9 mouse cellular contexts compared by ENCODE assay signal in the genomic region with DNA sequence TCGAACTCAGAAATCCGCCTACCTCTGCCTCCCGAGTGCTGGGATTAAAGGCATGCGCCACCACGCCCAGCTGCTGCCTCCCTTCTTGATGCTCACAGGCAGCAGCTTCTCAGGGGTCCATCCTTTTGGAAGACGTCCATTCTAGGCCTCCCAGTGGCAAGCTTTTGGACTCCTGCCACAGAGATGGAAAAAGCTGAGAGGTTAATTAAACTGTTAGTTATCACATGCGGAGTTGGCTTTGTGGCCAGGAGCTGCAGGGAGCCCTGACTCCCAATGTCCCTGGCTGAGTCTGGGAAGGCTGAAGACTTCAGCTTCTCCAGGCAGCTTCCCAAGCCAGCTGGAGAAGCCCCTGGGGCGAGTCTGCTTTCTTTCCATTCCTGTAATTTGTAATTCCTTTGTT. TPM values are rescaled to one million over a fixed set of nuclear protein-coding genes. Genes with fewer than 3 reads are reported as not detected.
A peak's percentile ranks its signal among the peaks of the same experiment; 100 is the strongest.
DNase-seq lines count a peak whose midpoint lies in the region; ATAC-seq and TF ChIP-seq lines count a peak whose summit lies in the region.
"Had no signal": no experiment of that assay in that cellular context is flagged by ENCODE, and none has a peak within 500 bp of the region (broad histone marks: within the 10 kb centered on the region; RNA-seq: fewer than 3 reads in every experiment).

No protein-coding gene starts in this region.

- no peaks in the 10 kb centered on the region for H3K27me3 ChIP-seq in intestine, embryonic 14.5 days (replicated peaks; ENCODE audit: control insufficient read depth, insufficient read depth, low read length)
- no peaks in the 10 kb centered on the region for H3K27me3 ChIP-seq in intestine, postnatal 0 days (replicated peaks; ENCODE audit: control insufficient read depth, insufficient read depth, low read length)
- H3K27me3 ChIP-seq in forebrain, embryonic 14.5 days (replicated peaks; ENCODE audit: control insufficient read depth, insufficient read depth, low read length), result no peaks in the 10 kb centered on the region

- peak overlapping the region; percentile 51 for H3K27ac ChIP-seq in intestine, embryonic 14.5 days (ENCODE audit: low read depth)
- no peak overlapping the region for H3K27ac ChIP-seq in intestine, postnatal 0 days (ENCODE audit: low read depth, low read length)
- peak overlapping the region; percentile 50; the same call in 1 of the 2 replicates for H3K27ac ChIP-seq in forebrain, embryonic 14.5 days (ENCODE audit: low read depth, low read length)

- no peak overlapping the region for H3K4me3 ChIP-seq in intestine, embryonic 14.5 days (ENCODE audit: low read depth, low read length)
- no peak overlapping the region for H3K4me3 ChIP-seq in intestine, postnatal 0 days (ENCODE audit: low read depth, low read length)
- H3K4me3 ChIP-seq in forebrain, embryonic 14.5 days (ENCODE audit: low read depth, low read length), result no peak overlapping the region

- H3K36me3 ChIP-seq in intestine, embryonic 14.5 days (ENCODE audit: control insufficient read depth, insufficient read depth, low read length), result no peaks in the 10 kb centered on the region
- no peaks in the 10 kb centered on the region for H3K36me3 ChIP-seq in intestine, postnatal 0 days (ENCODE audit: control insufficient read depth, insufficient read depth)
- no peaks in the 10 kb centered on the region for H3K36me3 ChIP-seq in forebrain, embryonic 14.5 days (ENCODE audit: control insufficient read depth, insufficient read depth, low read length)

- no peak for DNase-seq in intestine, embryonic 14.5 days (ENCODE audit: low spot score)
- DNase-seq in Muller cell, postnatal 12 days (ENCODE audit: inconsistent ontology term), result peak; percentile 60
- DNase-seq in forebrain, embryonic 14.5 days (ENCODE audit: low spot score), result peak; percentile 73
- DNase-seq in kidney, postnatal 4 days, result peak; percentile 35 to 46
- no peak for DNase-seq in thymus, postnatal 4 days
- DNase-seq in liver, result no peak
- no peak for DNase-seq in frontal cortex, postnatal 25 days (ENCODE audit: low spot score in 2 of 2)
- DNase-seq: cerebellum, adult 9-11 months had no signal

- WGBS in intestine, embryonic 14.5 days, result 46% methylated on average over 8 of the region's 8 CpGs
- WGBS in intestine, postnatal 0 days, result 54% methylated on average over 8 of the region's 8 CpGs
- 25% methylated on average over 8 of the region's 8 CpGs for WGBS in forebrain, embryonic 14.5 days

- no peak overlapping the region for H3K9ac ChIP-seq in intestine, embryonic 14.5 days (ENCODE audit: low read length)
- H3K9ac ChIP-seq in intestine, postnatal 0 days (ENCODE audit: low read depth, low read length), result no peak overlapping the region
- H3K9ac ChIP-seq in forebrain, embryonic 14.5 days (ENCODE audit: low read length), result no peak overlapping the region

- no peak overlapping the region for H3K4me2 ChIP-seq in intestine, embryonic 14.5 days (ENCODE audit: low read length)
- no peak overlapping the region for H3K4me2 ChIP-seq in intestine, postnatal 0 days (replicated peaks; ENCODE audit: low read depth)
- H3K4me2 ChIP-seq in forebrain, embryonic 14.5 days (ENCODE audit: low read length), result no peak overlapping the region

- H3K4me1 ChIP-seq in intestine, embryonic 14.5 days (replicated peaks; ENCODE audit: control insufficient read depth, insufficient read depth, low read length), result no peaks in the 10 kb centered on the region; the same call in 1 of the 2 replicates
- no peaks in the 10 kb centered on the region for H3K4me1 ChIP-seq in intestine, postnatal 0 days (replicated peaks; ENCODE audit: control insufficient read depth, insufficient read depth, low read length)
- H3K4me1 ChIP-seq in forebrain, embryonic 14.5 days (ENCODE audit: control insufficient read depth, insufficient read depth, low read length), result peaks cover 5% of the 10 kb centered on the region

- TF ChIP-seq CTCF in intestine, postnatal 0 days (IDR thresholded peaks at IDR 0.05; ENCODE audit: low read depth), result no peak

- ATAC-seq in intestine, embryonic 14.5 days (replicated peaks; ENCODE audit: low FRiP score, low TSS enrichment, low read depth), result no peak
- no peak for ATAC-seq in intestine, postnatal 0 days
- ATAC-seq in forebrain, embryonic 14.5 days, result no peak

- H3K9me3 ChIP-seq in intestine, embryonic 14.5 days (ENCODE audit: control insufficient read depth, low read length), result no peaks in the 10 kb centered on the region
- no peaks in the 10 kb centered on the region for H3K9me3 ChIP-seq in intestine, postnatal 0 days (ENCODE audit: control insufficient read depth)
- H3K9me3 ChIP-seq in forebrain, embryonic 14.5 days (replicated peaks; ENCODE audit: control insufficient read depth, low read length), result no peaks in the 10 kb centered on the region

RNA-seq across cellular contexts. Expression of gene Sik1, which starts 49.6 kb away (rescaled TPM):
- polyA plus RNA-seq in intestine, embryonic 14.5 days (2014; fragmentation: Nextera tagmentation; extraction: Ambion mirVana), result 9.2 and 11.9 TPM in 2 replicates
- 2.9 and 3.8 TPM in 2 replicates for polyA plus RNA-seq in intestine, postnatal 0 days (2015; fragmentation: Nextera tagmentation; extraction: Ambion mirVana)
- polyA plus RNA-seq in forebrain, embryonic 14.5 days (2014; fragmentation: Nextera tagmentation; extraction: Ambion mirVana), result 12.2 and 14.7 TPM in 2 replicates

Comparison
In these comparisons a context has a peak if more than half of its experiments do, and no peak if none do; other contexts are left out.
1. DNase-seq: peak in Muller cell, postnatal 12 days (single experiment), forebrain, embryonic 14.5 days (single experiment) and kidney, postnatal 4 days (2 of 2); none in intestine, embryonic 14.5 days (single experiment), thymus, postnatal 4 days (single experiment), liver (single experiment) and frontal cortex, postnatal 25 days (0 of 2).